Mouse (Mus musculus): ENCODE measurements around the gene Fgfr2.

Gene Fgfr2

GRCm38 (mm10) chr7:130118726-130119125 lies 3004.4 kb downstream of the Fgfr2 start:
- no peak for DNase-seq (ENCODE audit: low spot score)

- no peak for DNase-seq (ENCODE audit: low spot score)
Measured at GRCm38 (mm10) chr7:130117466-130118123, 3005.6 kb downstream of the Fgfr2 start.

GRCm38 (mm10) chr7:130114436-130114835 lies 3008.7 kb downstream of the Fgfr2 start:
- no peak for DNase-seq (ENCODE audit: low spot score)

Measured in T-cell, adult 2 months (primary cell).